Mouse (Mus musculus) C2C12 (cell line): ENCODE data around the gene Bola1.

ENCODE experiments used
- CEBPB ChIP-seq: IDR thresholded peaks from one replicate; pipeline ENCODE4 v1.6.1; 2011; ENCODE audit warnings: low read depth, mild to moderate bottlenecking, control low read depth, moderate library complexity
- CTCF ChIP-seq: IDR thresholded peaks from one replicate; pipeline ENCODE4 v1.5.1; 2011; ENCODE audit not compliant: control insufficient read depth, insufficient read depth, insufficient read length
- MAX ChIP-seq: IDR thresholded peaks from one replicate; pipeline ENCODE4 v1.6.1; 2011; ENCODE audit warnings: mild to moderate bottlenecking, control low read depth
- MYOG ChIP-seq: IDR thresholded peaks from one replicate; pipeline ENCODE4 v1.6.1; 2011; ENCODE audit not compliant: control insufficient read depth, insufficient read length; ENCODE audit errors: extremely low read depth
- USF1 ChIP-seq: IDR thresholded peaks from one replicate; pipeline ENCODE4 v1.6.1; 2011; ENCODE audit warnings: low read depth, mild to moderate bottlenecking, control low read depth, moderate library complexity

DNA sequence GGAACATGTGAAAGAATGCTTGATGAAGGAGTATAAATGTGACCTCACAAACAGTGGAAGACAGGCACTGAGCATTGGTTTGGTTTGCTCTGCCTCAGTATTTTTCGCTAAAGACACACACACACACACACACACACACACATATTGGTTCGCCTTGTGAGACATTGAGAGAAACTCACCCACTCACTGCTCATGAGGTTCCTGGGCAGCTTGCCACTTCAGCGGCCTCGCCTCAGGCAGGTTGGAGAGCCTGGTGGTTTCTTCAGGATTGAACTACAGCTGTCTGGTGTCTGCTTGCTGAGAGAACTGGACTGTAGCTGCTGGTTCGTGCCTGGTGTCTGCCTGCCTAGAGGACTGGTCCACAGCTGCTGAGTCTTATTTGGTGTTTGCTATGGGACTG is 40.7 kb upstream of the Bola1 start:
- no peak for TF ChIP-seq CTCF
- TF ChIP-seq MAX: no peak
- TF ChIP-seq MYOG: no peak
- TF ChIP-seq CEBPB: no peak
- TF ChIP-seq USF1: no peak
